Mouse (Mus musculus) kidney, postnatal 0 days (tissue): ENCODE measurements at regions not wholly inside any gene's neighbourhood (a gene's known extent, or its start where the extent isn't known, plus 50 kb on each side); places are given as distances from the start of the nearest gene placed in this dataset. TPM values are rescaled to one million over a fixed set of nuclear protein-coding genes. Genes with fewer than 3 reads are reported as not detected.

Experiments used
- ATAC-seq: fragments of 200-750 bp; cut with Nextera tagmentation; replicated peaks from 2 replicates; pipeline ENCODE4 v1.8.0; 2017; ENCODE audit warnings: low read depth, moderate number of reproducible peaks, moderate TSS enrichment, moderate library complexity; ENCODE audit not compliant: low FRiP score
- DNase-seq: peaks from one replicate; pipeline ENCODE4 v3.0.0-alpha.2; 2016; ENCODE audit warnings: low spot score
- H3K27ac ChIP-seq: fragments of 300-500 bp; sonication (generic); 2 replicates; pipeline ENCODE4 v1.5.1; 2014; ENCODE audit warnings: mild to moderate bottlenecking
- H3K27me3 ChIP-seq: fragments of 300-500 bp; sonication (generic); 2 replicates; pipeline ENCODE4 v1.6.1; 2014; ENCODE audit warnings: low read length, mixed read lengths; ENCODE audit not compliant: insufficient read depth
- H3K36me3 ChIP-seq: fragments of 300-500 bp; sonication (generic); 2 replicates; pipeline ENCODE4 v1.6.1; 2014; ENCODE audit warnings: low read length, mixed read lengths; ENCODE audit not compliant: insufficient read depth
- H3K4me1 ChIP-seq: fragments of 300-500 bp; sonication (generic); replicated peaks from 2 replicates; pipeline ENCODE4 v1.6.1; 2014; ENCODE audit warnings: antibody characterized with exemption, low read length, mixed read lengths; ENCODE audit not compliant: insufficient read depth
- H3K4me2 ChIP-seq: fragments of 300-500 bp; sonication (generic); 2 replicates; pipeline ENCODE4 v1.6.1; 2014; ENCODE audit warnings: mild to moderate bottlenecking, low read length, moderate library complexity, mixed read lengths
- H3K4me3 ChIP-seq: fragments of 300-500 bp; sonication (generic); replicated peaks from 2 replicates; pipeline ENCODE4 v1.5.1; 2014; ENCODE audit warnings: low read depth, low read length
- H3K9ac ChIP-seq: fragments of 300-500 bp; sonication (generic); 2 replicates; pipeline ENCODE4 v1.6.1; 2014; ENCODE audit warnings: low read depth, low read length
- H3K9me3 ChIP-seq: fragments of 300-500 bp; sonication (generic); replicated peaks from 2 replicates; pipeline ENCODE4 v1.6.1; 2016; ENCODE audit warnings: low read length, inconsistent platforms, mixed read lengths
- CTCF ChIP-seq: IDR thresholded peaks from 2 replicates; pipeline ENCODE4 v1.5.1; 2016; ENCODE audit warnings: antibody characterized with exemption, low read depth, mild to moderate bottlenecking, moderate library complexity
- WGBS: fragments of 180-500 bp; shearing (Covaris S2); extraction: QIAGEN DNeasy Blood & Tissue Kit; methylation state at CpG from one replicate; pipeline ENCODE4 v1.1.7; 2014; 5-methylcytosine and 5-hydroxymethylcytosine counted together
- microRNA-seq: library from miRNA; unstranded; fragments of <30 nt; microRNA quantifications from one replicate; pipeline ENCODE4, GENCODE M21; 2016

- Histone ChIP-seq H3K4me3 (no peak overlapping the region), H3K9me3 (no peaks in the 10 kb centered on the region), H3K4me2 (no peak overlapping the region), H3K4me1 (peaks cover 4% of the 10 kb centered on the region; the same call in 1 of the 2 replicates), H3K27ac (no peak overlapping the region), H3K27me3 (no peaks in the 10 kb centered on the region), H3K36me3 (no peaks in the 10 kb centered on the region), H3K9ac (no peak overlapping the region)
- no peak for DNase-seq
- no peak for TF ChIP-seq CTCF
- ATAC-seq, result no peak
- 50% methylated on average over 2 of the region's 2 CpGs for WGBS
Measured at GRCm38 (mm10) chr7:77786801-77787200, 951.0 kb downstream of the Ntrk3 start.

GRCm38 (mm10) chr7:77771711-77772449 is 965.9 kb downstream of the Ntrk3 start:
- DNase-seq (peak; percentile 60), ATAC-seq (peak; percentile 92)
- Histone ChIP-seq H3K27ac (no peak overlapping the region), H3K27me3 (no peaks in the 10 kb centered on the region), H3K9me3 (no peaks in the 10 kb centered on the region), H3K36me3 (no peaks in the 10 kb centered on the region), H3K4me3 (no peak overlapping the region), H3K4me1 (no peaks in the 10 kb centered on the region), H3K4me2 (no peak overlapping the region), H3K9ac (no peak overlapping the region)
- 61% methylated on average over 11 of the region's 11 CpGs for WGBS
- TF ChIP-seq CTCF, result no peak

GRCm38 (mm10) chr7:77738996-77739765 is 998.6 kb downstream of the Ntrk3 start:
- H3K9ac ChIP-seq, result no peak overlapping the region
- no peaks in the 10 kb centered on the region for H3K9me3 ChIP-seq
- TF ChIP-seq CTCF, result no peak
- H3K36me3 ChIP-seq, result no peaks in the 10 kb centered on the region
- no peak overlapping the region for H3K4me3 ChIP-seq
- H3K27ac ChIP-seq, result no peak overlapping the region
- ATAC-seq (no peak), DNase-seq (no peak)
- H3K4me2 ChIP-seq, result no peak overlapping the region
- no peaks in the 10 kb centered on the region for H3K4me1 ChIP-seq
- 72% methylated on average over 4 of the region's 4 CpGs for WGBS
- H3K27me3 ChIP-seq, result no peaks in the 10 kb centered on the region

Small RNAs in the stretch of these regions (microRNA-seq; reads per million reads assigned to microRNA genes)
- not detected for gene Gm44358
